Comparison of ENCODE assay signal across 9 mouse cellular contexts in genomic region chr4:128947326-128947933, GRCm38 (mm10). TPM values are rescaled to one million over a fixed set of nuclear protein-coding genes. Genes with fewer than 3 reads are reported as not detected.
DNase-seq lines count a peak whose midpoint lies in the region; ATAC-seq and TF ChIP-seq lines count a peak whose summit lies in the region.
"Had no signal": no experiment of that assay in that cellular context is flagged by ENCODE, and none has a peak within 500 bp of the region (broad histone marks: within the 10 kb centered on the region; RNA-seq: fewer than 3 reads in every experiment).

No protein-coding gene starts in this region.

- H3K27ac ChIP-seq in heart, embryonic 10.5 days = no peak overlapping the region
- H3K27ac ChIP-seq in ES-E14 (ENCODE audit: insufficient read depth, low read depth, low read length, poor library complexity, severe bottlenecking) = no peak overlapping the region
- H3K27ac ChIP-seq in forebrain, embryonic 13.5 days = no peak overlapping the region
- no peak overlapping the region for H3K27ac ChIP-seq in liver, embryonic 15.5 days (replicated peaks)

- no peak for ATAC-seq in forebrain, embryonic 13.5 days
- ATAC-seq in liver, embryonic 15.5 days (ENCODE audit: insufficient read depth) = no peak
- no peak for ATAC-seq in erythroblast, adult 5-6 weeks (replicated peaks; ENCODE audit: low FRiP score, poor library complexity, severe bottlenecking)

- H3K4me2 ChIP-seq in forebrain, embryonic 13.5 days = peak overlapping the region; percentile 24; the same call in 1 of the 2 replicates
- H3K4me2 ChIP-seq in liver, embryonic 15.5 days = peak overlapping the region; percentile 27; the same call in 1 of the 2 replicates

- H3K9me3 ChIP-seq in heart, embryonic 10.5 days = no peaks in the 10 kb centered on the region
- no peaks in the 10 kb centered on the region for H3K9me3 ChIP-seq in ES-E14 (ENCODE audit: control insufficient read depth, insufficient read depth, low read depth, low read length)
- H3K9me3 ChIP-seq in forebrain, embryonic 13.5 days (replicated peaks) = no peaks in the 10 kb centered on the region
- H3K9me3 ChIP-seq in liver, embryonic 15.5 days (replicated peaks) = no peaks in the 10 kb centered on the region

- in situ Hi-C loops in ES-E14 (cut with MboI; ENCODE audit: low sequenced_read_pairs in 2 of 2, unreplicated experiment in 2 of 2) = no loop called here

- no peaks in the 10 kb centered on the region for H3K36me3 ChIP-seq in heart, embryonic 10.5 days
- no peaks in the 10 kb centered on the region for H3K36me3 ChIP-seq in ES-E14 (ENCODE audit: control insufficient read depth, insufficient read depth, low read length, poor library complexity, severe bottlenecking)
- H3K36me3 ChIP-seq in forebrain, embryonic 13.5 days (ENCODE audit: poor library complexity, severe bottlenecking) = no peaks in the 10 kb centered on the region
- H3K36me3 ChIP-seq in liver, embryonic 15.5 days (replicated peaks) = no peaks in the 10 kb centered on the region

- peaks cover 7% of the 10 kb centered on the region for H3K4me1 ChIP-seq in heart, embryonic 10.5 days
- peaks cover 6 to 35% of the 10 kb centered on the region in 2 experiments; a peak in 3 of 4 replicates for H3K4me1 ChIP-seq in ES-E14 (ENCODE audit: control insufficient read depth in 2 of 2, insufficient read depth in 2 of 2, low read length in 2 of 2, poor library complexity in 1 of 2)
- peaks cover 6% of the 10 kb centered on the region; the same call in 1 of the 2 replicates for H3K4me1 ChIP-seq in forebrain, embryonic 13.5 days
- peaks cover 17% of the 10 kb centered on the region for H3K4me1 ChIP-seq in liver, embryonic 15.5 days (replicated peaks)

- H3K9ac ChIP-seq in ES-E14 (ENCODE audit: insufficient read depth, low read depth, low read length, poor library complexity, severe bottlenecking) = no peak overlapping the region
- H3K9ac ChIP-seq in forebrain, embryonic 13.5 days = no peak overlapping the region
- no peak overlapping the region for H3K9ac ChIP-seq in liver, embryonic 15.5 days

- intact Hi-C loops in heart, postnatal 25 days (cut with DNase I) = no loop called here
- intact Hi-C loops in left cerebral cortex, postnatal 14 days (cut with DNase I) = no loop called here

- 13% methylated on average over 18 of the region's 18 CpGs for WGBS in heart, embryonic 10.5 days
- 17% methylated on average over 18 of the region's 18 CpGs for WGBS in forebrain, embryonic 13.5 days
- WGBS in liver, embryonic 15.5 days (ENCODE audit: insufficient replicate concordance) = 12% methylated on average over 18 of the region's 18 CpGs

- H3K4me3 ChIP-seq in heart, embryonic 10.5 days = peak overlapping the region; percentile 13
- no peak overlapping the region for H3K4me3 ChIP-seq in ES-E14 (ENCODE audit: insufficient read depth in 1 of 2, low read depth in 1 of 2, low read length in 2 of 2, poor library complexity in 1 of 2, severe bottlenecking in 1 of 2)
- H3K4me3 ChIP-seq in forebrain, embryonic 13.5 days = no peak overlapping the region
- no peak overlapping the region for H3K4me3 ChIP-seq in liver, embryonic 15.5 days (replicated peaks)

- peaks cover 35% of the 10 kb centered on the region for H3K27me3 ChIP-seq in heart, embryonic 10.5 days (ENCODE audit: insufficient read depth, poor library complexity, severe bottlenecking)
- 0 out of 2 replicates have a peak, but pooled peaks cover 3% of the 10 kb centered on the region for H3K27me3 ChIP-seq in forebrain, embryonic 13.5 days
- H3K27me3 ChIP-seq in liver, embryonic 15.5 days = peaks cover 14% of the 10 kb centered on the region

- no peak for DNase-seq in heart, embryonic 10.5 days (ENCODE audit: low spot score)
- DNase-seq in heart, postnatal 25 days (ENCODE audit: low spot score) = no peak
- peak; percentile 47 for DNase-seq in ES-E14 (ENCODE audit: low read depth, low spot score)
- no peak for DNase-seq in left cerebral cortex, postnatal 14 days (ENCODE audit: low spot score in 2 of 2)
- no peak for DNase-seq in spleen, postnatal 36 days (ENCODE audit: low spot score in 2 of 2)

TF ChIP-seq in ES-E14, 5 proteins besides CTCF, POLR2A, EP300 and RAD21:
- TF ChIP-seq MAFK (IDR thresholded peaks at IDR 0.05; ENCODE audit: insufficient read depth, low read depth, low read length) = no peak
- TF ChIP-seq CHD2 (IDR thresholded peaks at IDR 0.05; ENCODE audit: low read depth, low read length) = no peak
- no peak for TF ChIP-seq HCFC1 (IDR thresholded peaks at IDR 0.05; ENCODE audit: borderline replicate concordance, insufficient read depth, low read length)
- no peak for TF ChIP-seq ZC3H11A (IDR thresholded peaks at IDR 0.05; ENCODE audit: borderline replicate concordance, low read depth, low read length)
- no peak for TF ChIP-seq ZNF384 (IDR thresholded peaks at IDR 0.05; ENCODE audit: low read depth, low read length)

RNA-seq across cellular contexts. Expression of gene Azin2, which starts 14.8 kb away (rescaled TPM):
- 4.0 and 4.7 TPM in 2 replicates for polyA plus RNA-seq in heart, embryonic 10.5 days (2016; fragmentation: Nextera tagmentation; extraction: Ambion mirVana)
- 1 to 10 TPM; 2.1 to 3.2 TPM for total RNA-seq in heart, postnatal 25 days (2021)
- total RNA-seq in ES-E14 (2012; rRNA removed) = 16.0 and 21.2 TPM in 2 replicates
- 11.3 and 13.5 TPM in 2 replicates for polyA plus RNA-seq in forebrain, embryonic 13.5 days (2015; fragmentation: Nextera tagmentation; extraction: Ambion mirVana)
- polyA plus RNA-seq in liver, embryonic 15.5 days (2015; fragmentation: Nextera tagmentation; extraction: Ambion mirVana) = 0.71 and 0.77 TPM in 2 replicates
- 10 to 100 TPM; 42.1 to 43.5 TPM for total RNA-seq in left cerebral cortex, postnatal 14 days (2021)
- total RNA-seq in erythroblast, adult 5-6 weeks (2015; ENCODE audit: low replicate concordance) = not detected in 2 replicates
- 0.85 TPM in 1 of 2 replicates, not detected in the other for total RNA-seq in erythroblast, adult 5-6 weeks (2017; ENCODE audit: low replicate concordance)
- total RNA-seq: neutrophil, adult 5-6 weeks had no signal

RNA-seq across cellular contexts. Expression of gene Ak2, which starts 44.3 kb away (rescaled TPM):
- 189 and 215 TPM in 2 replicates for polyA plus RNA-seq in heart, embryonic 10.5 days (2016; fragmentation: Nextera tagmentation; extraction: Ambion mirVana)
- total RNA-seq in heart, postnatal 25 days (2021) = 10 to 100 TPM; 72.9 to 73.9 TPM
- 148 and 177 TPM in 2 replicates for total RNA-seq in ES-E14 (2012; rRNA removed)
- polyA plus RNA-seq in forebrain, embryonic 13.5 days (2015; fragmentation: Nextera tagmentation; extraction: Ambion mirVana) = 155 and 166 TPM in 2 replicates
- polyA plus RNA-seq in liver, embryonic 15.5 days (2015; fragmentation: Nextera tagmentation; extraction: Ambion mirVana) = 119 and 121 TPM in 2 replicates
- total RNA-seq in left cerebral cortex, postnatal 14 days (2021) = 10 to 100 TPM; 24.3 to 29.6 TPM
- total RNA-seq in erythroblast, adult 5-6 weeks (2015; ENCODE audit: low replicate concordance) = 15.4 and 25.7 TPM in 2 replicates
- 28.7 and 31.4 TPM in 2 replicates for total RNA-seq in erythroblast, adult 5-6 weeks (2017; ENCODE audit: low replicate concordance)
